Mouse (Mus musculus): ENCODE measurements around the gene Kalrn.

DNA sequence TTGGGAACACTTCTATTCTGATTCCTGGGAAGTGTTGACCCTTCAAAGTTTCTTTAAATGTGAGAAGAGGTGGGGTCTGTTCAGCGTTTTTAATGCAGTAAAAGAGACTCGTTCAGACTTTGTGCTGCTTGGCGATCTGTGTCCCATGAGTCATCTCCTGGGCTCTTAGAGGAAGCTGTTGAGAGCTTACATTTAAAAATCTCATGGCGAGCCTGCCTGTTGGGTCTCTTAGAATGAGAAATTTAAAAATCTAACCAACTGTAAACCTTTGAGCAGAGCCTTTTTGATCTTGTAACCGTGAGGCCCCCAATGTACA lies 650.4 kb downstream of the Kalrn start:
- TF ChIP-seq GATA1 (IDR thresholded peaks at IDR 0.05; ENCODE audit: borderline replicate concordance, low read length), result no peak
- TF ChIP-seq FLI1 (IDR thresholded peaks at IDR 0.05; ENCODE audit: low read length), result no peak

Measured in megakaryocyte, embryonic 14.5 days (primary cell).